Mouse (Mus musculus) MEL (cell line): ENCODE results near the gene Slc35e3. TPM values are rescaled to one million over a fixed set of nuclear protein-coding genes. Genes with fewer than 3 reads are reported as not detected.

Experiments
- DNase-seq: peaks from one replicate; pipeline ENCODE4 v3.0.0; 2011; ENCODE audit warnings: low read depth, low spot score
- H3K27ac ChIP-seq: 2 replicates; pipeline ENCODE4 v1.5.1; 2012; ENCODE audit warnings: low read depth, mild to moderate bottlenecking, control low read depth, low read length, moderate library complexity; ENCODE audit not compliant: control insufficient read depth
- H3K27me3 ChIP-seq, 2 experiments: fragments of 150-350 bp in 1 of 2; sonication (generic) in 1 of 2; 2 replicates each; pipeline ENCODE4 v1.6.1; 2012; ENCODE audit warnings: low read length in 2 of 2, mild to moderate bottlenecking in 2 of 2, improper control_type of control experiment in 1 of 2, moderate library complexity in 1 of 2; ENCODE audit not compliant: insufficient read depth in 2 of 2, control insufficient read depth in 1 of 2
- H3K36me3 ChIP-seq, 2 experiments: 2 replicates each; pipeline ENCODE4 v1.6.1; 2012 to 2014; ENCODE audit warnings: low read length in 2 of 2, improper control_type of control experiment in 1 of 2, inconsistent platforms in 1 of 2, mild to moderate bottlenecking in 1 of 2; ENCODE audit not compliant: insufficient read depth in 2 of 2, control insufficient read depth in 1 of 2
- H3K4me1 ChIP-seq, 2 experiments: fragments of 150-350 bp in 1 of 2; sonication (generic) in 1 of 2; 2 replicates each; pipeline ENCODE4 v1.6.1; 2012; ENCODE audit warnings: low read length in 2 of 2, improper control_type of control experiment in 1 of 2, mild to moderate bottlenecking in 1 of 2; ENCODE audit not compliant: insufficient read depth in 2 of 2, control insufficient read depth in 1 of 2
- H3K4me3 ChIP-seq, 2 experiments: fragments of 150-350 bp in 1 of 2; sonication (generic) in 1 of 2; 2 replicates each; pipeline ENCODE4 v1.5.1; 2012; ENCODE audit warnings: low read depth in 2 of 2, low read length in 2 of 2, mild to moderate bottlenecking in 2 of 2, moderate library complexity in 2 of 2, control low read depth in 1 of 2, improper control_type of control experiment in 1 of 2; ENCODE audit not compliant: control insufficient read depth in 1 of 2, insufficient read depth in 1 of 2
- H3K79me2 ChIP-seq: 2 replicates; pipeline ENCODE4 v1.6.1; 2012; ENCODE audit warnings: mild to moderate bottlenecking, low read length, moderate library complexity; ENCODE audit not compliant: control insufficient read depth, poor library complexity, insufficient read depth
- H3K9ac ChIP-seq: 2 replicates; pipeline ENCODE4 v1.6.1; 2012; ENCODE audit warnings: low read depth, mild to moderate bottlenecking, control low read depth, low read length, moderate library complexity; ENCODE audit not compliant: control insufficient read depth, poor library complexity, severe bottlenecking
- H3K9me3 ChIP-seq: fragments of 150-350 bp; sonication (generic); replicated peaks from 2 replicates; pipeline ENCODE4 v1.6.1; 2012; ENCODE audit warnings: mild to moderate bottlenecking, low read length, improper control_type of control experiment, moderate library complexity; ENCODE audit not compliant: insufficient read depth
- CHD2 ChIP-seq: IDR thresholded peaks from 2 replicates; pipeline ENCODE4 v1.6.1; 2011; ENCODE audit warnings: low read length, improper control_type of control experiment
- E2F4 ChIP-seq: IDR thresholded peaks from 2 replicates; pipeline ENCODE4 v1.6.1; 2011; ENCODE audit warnings: low read depth, low read length, improper control_type of control experiment, borderline replicate concordance
- ELF1 ChIP-seq: IDR thresholded peaks from 2 replicates; pipeline ENCODE4 v1.6.1; 2014; ENCODE audit warnings: low read depth, mild to moderate bottlenecking, inconsistent platforms, low read length, improper control_type of control experiment, moderate library complexity
- EP300 ChIP-seq, 2 experiments: IDR thresholded peaks; 2 replicates each; pipeline ENCODE4 v1.6.1; 2011; ENCODE audit warnings: improper control_type of control experiment in 2 of 2, low read length in 2 of 2, low read depth in 1 of 2, mild to moderate bottlenecking in 1 of 2
- GABPA ChIP-seq: IDR thresholded peaks from 2 replicates; pipeline ENCODE4 v1.6.1; 2012; ENCODE audit warnings: low read depth, mild to moderate bottlenecking, inconsistent platforms, low read length, improper control_type of control experiment, moderate library complexity
- GATA1 ChIP-seq: IDR thresholded peaks from 2 replicates; pipeline ENCODE4 v1.6.1; 2011; ENCODE audit warnings: low read depth, low read length, improper control_type of control experiment
- HCFC1 ChIP-seq: IDR thresholded peaks from 2 replicates; pipeline ENCODE4 v1.6.1; 2012; ENCODE audit warnings: low read depth, mild to moderate bottlenecking, inconsistent platforms, low read length, improper control_type of control experiment, moderate library complexity
- JUND ChIP-seq: IDR thresholded peaks from 2 replicates; pipeline ENCODE4 v1.6.1; 2011; ENCODE audit warnings: low read depth, mild to moderate bottlenecking, improper control_type of control experiment, low read length
- MAX ChIP-seq: IDR thresholded peaks from 2 replicates; pipeline ENCODE4 v1.6.1; 2011; ENCODE audit warnings: low read length, improper control_type of control experiment
- MAZ ChIP-seq: IDR thresholded peaks from 2 replicates; pipeline ENCODE4 v1.6.1; 2012; ENCODE audit warnings: low read depth, mild to moderate bottlenecking, inconsistent platforms, low read length, improper control_type of control experiment
- NELFE ChIP-seq: IDR thresholded peaks from 2 replicates; pipeline ENCODE4 v1.6.1; 2011; ENCODE audit warnings: low read depth, low read length, improper control_type of control experiment
- POLR2AphosphoS2 ChIP-seq: IDR thresholded peaks from 2 replicates; pipeline ENCODE4 v1.6.1; 2011; ENCODE audit warnings: low read length, improper control_type of control experiment
- POLR2AphosphoS5 ChIP-seq: IDR thresholded peaks from 2 replicates; pipeline ENCODE4 v1.6.1; 2012; ENCODE audit warnings: low read depth, borderline replicate concordance, mild to moderate bottlenecking, inconsistent platforms, low read length, moderate library complexity, mixed read lengths
- RAD21 ChIP-seq: IDR thresholded peaks from 2 replicates; pipeline ENCODE4 v1.6.1; 2011; ENCODE audit warnings: mild to moderate bottlenecking, low read depth, low read length, improper control_type of control experiment
- SIN3A ChIP-seq: IDR thresholded peaks from 2 replicates; pipeline ENCODE4 v1.6.1; 2012; ENCODE audit warnings: low read length, improper control_type of control experiment, inconsistent platforms
- UBTF ChIP-seq: IDR thresholded peaks from 2 replicates; pipeline ENCODE4 v1.6.1; 2012; ENCODE audit warnings: low read depth, mild to moderate bottlenecking, inconsistent platforms, low read length, improper control_type of control experiment, moderate library complexity, borderline replicate concordance; ENCODE audit not compliant: insufficient read depth
- USF2 ChIP-seq, 2 experiments: IDR thresholded peaks; 2 replicates each; pipeline ENCODE4 v1.6.1; 2011 to 2012; ENCODE audit warnings: improper control_type of control experiment in 2 of 2, low read length in 2 of 2, borderline replicate concordance in 1 of 2, inconsistent platforms in 1 of 2, low read depth in 1 of 2, mild to moderate bottlenecking in 1 of 2; ENCODE audit not compliant: insufficient read depth in 1 of 2
- ZC3H11A ChIP-seq: IDR thresholded peaks from 2 replicates; pipeline ENCODE4 v1.6.1; 2012; ENCODE audit warnings: low read depth, mild to moderate bottlenecking, inconsistent platforms, low read length, improper control_type of control experiment
- ZMIZ1 ChIP-seq: IDR thresholded peaks from 2 replicates; pipeline ENCODE4 v1.6.1; 2012; ENCODE audit warnings: low read depth, mild to moderate bottlenecking, inconsistent platforms, low read length, improper control_type of control experiment, moderate library complexity
- polyA plus RNA-seq, 2 experiments: library from polyadenylated mRNA; stranded (reverse) in 1 of 2; unstranded in 1 of 2; fragments of >175 nt in 1 of 2; fragments of >200 nt in 1 of 2; gene quantifications; 2 replicates each; pipeline versions ENCODE4 v1.2.1 to v1.2.4; 2012; ENCODE audit warnings: low replicate concordance in 2 of 2, low read depth in 1 of 2; ENCODE audit not compliant: insufficient read length in 2 of 2, insufficient read depth in 1 of 2, missing spikeins in 1 of 2
- total RNA-seq: library from RNA; depleted of rRNA; stranded (reverse); fragments of 300-350 nt; gene quantifications from 2 replicates; pipeline ENCODE4 v1.2.3, GENCODE M21; 2012

Slc35e3 gene
- total and polyA plus RNA-seq, 3 experiments = 3.7 to 7.4 TPM; not detected in 1

DNA sequence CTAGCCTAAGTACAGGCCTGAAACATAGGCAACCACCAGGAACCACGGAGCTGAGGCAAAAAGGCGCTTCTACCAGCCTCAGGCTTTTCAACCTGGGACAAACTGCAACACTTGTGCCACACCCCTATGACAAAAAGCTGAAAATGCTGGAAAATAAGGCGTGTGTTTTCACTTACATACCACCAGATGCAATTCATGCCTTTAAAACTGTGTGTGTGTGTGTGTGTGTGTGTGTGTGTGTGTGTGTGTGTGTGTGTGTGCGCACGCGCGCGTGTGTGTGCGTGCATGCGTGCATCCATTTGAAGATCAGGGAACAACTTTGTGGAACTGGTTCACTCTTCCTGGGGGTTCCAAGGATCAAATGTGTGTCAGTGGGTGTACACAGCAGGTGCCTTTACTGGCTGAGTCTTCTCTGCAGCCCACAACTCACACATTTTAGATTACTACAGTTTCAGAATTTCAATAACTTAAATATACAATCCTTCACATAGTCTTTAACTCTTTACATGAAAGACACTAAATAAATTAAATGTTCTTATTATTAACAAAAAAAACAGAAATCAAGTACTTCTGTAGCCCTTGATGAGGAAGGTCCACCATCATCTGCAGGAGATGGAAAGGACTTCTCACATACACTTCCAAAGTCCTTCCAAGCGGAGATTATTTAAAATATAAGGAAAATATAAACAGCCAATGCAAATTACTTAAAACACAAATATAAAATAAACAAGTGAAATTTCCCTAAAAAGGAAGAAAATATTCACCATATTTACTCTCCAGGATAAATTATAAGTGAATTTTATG lies 56.7 kb downstream of the Slc35e3 start:
- no peak for DNase-seq
- TF ChIP-seq GATA1 (no peak), MAZ (no peak), MAX (no peak), POLR2AphosphoS5 (no peak), HCFC1 (no peak), JUND (no peak), USF2 (IDR thresholded peaks at IDR 0.05; ENCODE audit: borderline replicate concordance in 1 of 2, insufficient read depth in 1 of 2, low read depth in 1 of 2, low read length in 2 of 2) (no peak), GABPA (no peak), SIN3A (no peak), NELFE (no peak), ELF1 (no peak), CHD2 (no peak), RAD21 (no peak), ZMIZ1 (no peak), E2F4 (no peak), POLR2AphosphoS2 (no peak), EP300 (IDR thresholded peaks at IDR 0.05; ENCODE audit: low read depth in 1 of 2, low read length in 2 of 2) (no peak), ZC3H11A (no peak), UBTF (no peak)
- Histone ChIP-seq H3K27me3 (no peaks in the 10 kb centered on the region), H3K36me3 (peaks cover 0 to 23% of the 10 kb centered on the region in 2 experiments; a peak in 2 of 4 replicates), H3K9me3 (no peaks in the 10 kb centered on the region), H3K27ac (no peak overlapping the region), H3K4me1 (no peaks in the 10 kb centered on the region), H3K9ac (no peak overlapping the region), H3K4me3 (no peak overlapping the region), H3K79me2 (no peaks in the 10 kb centered on the region)
